Mouse (Mus musculus) heart, postnatal 0 days (tissue): ENCODE data around the gene Dthd1.

ENCODE experiments used
- CTCF ChIP-seq: IDR thresholded peaks from 2 replicates; pipeline ENCODE4 v1.5.1; 2016; ENCODE audit warnings: antibody characterized with exemption, control low read depth, low read depth
- EP300 ChIP-seq: IDR thresholded peaks from 2 replicates; pipeline ENCODE4 v1.6.1; 2016; ENCODE audit warnings: antibody characterized with exemption, low read depth

- TF ChIP-seq CTCF (no peak), EP300 (no peak)
These were observed 40.8 kb downstream of the Dthd1 start for GRCm38 (mm10) chr5:62854361-62854844.
